Mouse (Mus musculus) colon, adult 2 months (tissue): ENCODE results near the gene Ascl1. TPM values are rescaled to one million over a fixed set of nuclear protein-coding genes. Genes with fewer than 3 reads are reported as not detected.

Experiments used
- polyA plus RNA-seq: library from polyadenylated mRNA; depleted of rRNA; stranded (reverse); fragments of >200 nt; gene quantifications from 2 replicates; pipeline ENCODE4 v1.2.3, GENCODE M21; 2012; rRNA removed

Ascl1 gene
- 0.39 and 0.72 TPM in 2 replicates for polyA plus RNA-seq

GRCm38 (mm10) chr10:87493576-87493975 lies at the start of gene Ascl1:
Gene Ascl1 (minus strand): TSS chr10:87493660.

GRCm38 (mm10) chr10:87521646-87522045 lies 28.2 kb upstream of the Ascl1 start, which contains the start of gene Pah:
Gene Pah (plus strand): TSS chr10:87521795.

Other genes with a start within 250 kb of the Ascl1 start
- 0.16 TPM in 1 of 2 replicates, not detected in the other for gene Pah, start 28.1 kb upstream of the Ascl1 start, polyA plus RNA-seq